Mouse (Mus musculus) stomach, embryonic 15.5 days (tissue): ENCODE data around the gene Olfr30. TPM values are rescaled to one million over a fixed set of nuclear protein-coding genes. Genes with fewer than 3 reads are reported as not detected.

Experiments
- polyA plus RNA-seq: library from polyadenylated mRNA; unstranded; fragments of >200 nt; fragmentation: Nextera tagmentation; extraction: Ambion mirVana; gene quantifications from 2 replicates; pipeline ENCODE4 v1.2.1, GENCODE M21; 2015

Gene Olfr30
- polyA plus RNA-seq, 1 experiment from 2014 or later = not detected

Other genes with a start within 250 kb of the Olfr30 start
- 0.19 and 0.40 TPM in 2 replicates for gene 4930438A08Rik, start 187.5 kb downstream of the Olfr30 start, polyA plus RNA-seq
- gene Zfp692, start 155.2 kb downstream of the Olfr30 start, polyA plus RNA-seq = 26.9 and 27.5 TPM in 2 replicates
- 37.8 and 42.6 TPM in 2 replicates for gene Zfp672, start 131.9 kb downstream of the Olfr30 start, polyA plus RNA-seq
- gene Sh3bp5l, start 131.5 kb downstream of the Olfr30 start, polyA plus RNA-seq = 30.7 and 30.8 TPM in 2 replicates
- gene Lypd8, start 83.2 kb downstream of the Olfr30 start, polyA plus RNA-seq = 237 and 326 TPM in 2 replicates
- gene 1810065E05Rik, start 41.2 kb downstream of the Olfr30 start, polyA plus RNA-seq = 0.19 and 0.24 TPM in 2 replicates
- gene Gm12253, start 29.7 kb downstream of the Olfr30 start, polyA plus RNA-seq = not detected in 2 replicates
- gene Lypd9, start 9.3 kb downstream of the Olfr30 start, polyA plus RNA-seq = not detected in 2 replicates
- gene Olfr332, start 30.3 kb upstream of the Olfr30 start, polyA plus RNA-seq = not detected in 2 replicates
- gene Olfr331, start 40.3 kb upstream of the Olfr30 start, polyA plus RNA-seq = not detected in 2 replicates
- not detected in 2 replicates for gene Olfr330, start 72.6 kb upstream of the Olfr30 start, polyA plus RNA-seq
- gene Olfr329-ps, start 84.2 kb upstream of the Olfr30 start, polyA plus RNA-seq = not detected in 2 replicates
- 0.06 TPM in 1 of 2 replicates, not detected in the other for gene Olfr328, start 93.4 kb upstream of the Olfr30 start, polyA plus RNA-seq
- gene Olfr224, start 108.3 kb upstream of the Olfr30 start, polyA plus RNA-seq = not detected in 2 replicates
- gene Olfr325, start 115.5 kb upstream of the Olfr30 start, polyA plus RNA-seq = not detected in 2 replicates
- not detected in 2 replicates for gene Olfr324, start 132.8 kb upstream of the Olfr30 start, polyA plus RNA-seq
- 0.84 and 2.3 TPM in 2 replicates for gene 2210407C18Rik, start 153.8 kb upstream of the Olfr30 start, polyA plus RNA-seq
- gene Olfr323, start 168.2 kb upstream of the Olfr30 start, polyA plus RNA-seq = not detected in 2 replicates
- gene Trim58, start 178.2 kb upstream of the Olfr30 start, polyA plus RNA-seq = 0.45 and 1.2 TPM in 2 replicates
- gene Olfr322, start 196.5 kb upstream of the Olfr30 start, polyA plus RNA-seq = not detected in 2 replicates
- not detected in 2 replicates for gene Olfr320, start 218.8 kb upstream of the Olfr30 start, polyA plus RNA-seq
- gene Olfr319, start 236.9 kb upstream of the Olfr30 start, polyA plus RNA-seq = not detected in 2 replicates